Mouse (Mus musculus) kidney, adult 2 months (tissue): ENCODE data around the gene Defb25.
A peak's percentile ranks its signal among the peaks of the same experiment; 100 is the strongest.

Experiments used
- CTCF ChIP-seq: fragments of 200-500 bp; conservative IDR thresholded peaks from 2 replicates; pipeline ENCODE4 v1.5.1; 2011; ENCODE audit warnings: low read depth, mild to moderate bottlenecking, control low read depth, low read length, moderate library complexity, mixed read lengths; ENCODE audit not compliant: insufficient read depth, insufficient read length
- POLR2A ChIP-seq: fragments of 200-500 bp; IDR thresholded peaks from one replicate; pipeline ENCODE4 v1.6.1; 2011; ENCODE audit warnings: low read depth, low read length, control low read depth

- peak; percentile 27; the same call in 1 of the 2 replicates for TF ChIP-seq CTCF
- TF ChIP-seq POLR2A: no peak
Measured at GRCm38 (mm10) chr2:152601275-152601960, 21.4 kb downstream of the Defb25 start.
